Mouse (Mus musculus): Measurements from ENCODE around the gene Sfswap.

GRCm38 (mm10) chr5:129454802-129455528, 46.1 kb upstream of the Sfswap start:
- TF ChIP-seq MAX (IDR thresholded peaks at IDR 0.05; ENCODE audit: low read length) (no peak), POLR2A (IDR thresholded peaks at IDR 0.05; ENCODE audit: control insufficient read depth in 1 of 2, insufficient read depth in 1 of 2, low read depth in 1 of 2, low read length in 2 of 2, poor library complexity in 1 of 2) (no peak)
